Mouse (Mus musculus): ENCODE measurements around the gene Tpbg. TPM values are rescaled to one million over a fixed set of nuclear protein-coding genes. Genes with fewer than 3 reads are reported as not detected.

Tpbg gene
- total and polyA plus RNA-seq, 3 experiments = not detected

DNA sequence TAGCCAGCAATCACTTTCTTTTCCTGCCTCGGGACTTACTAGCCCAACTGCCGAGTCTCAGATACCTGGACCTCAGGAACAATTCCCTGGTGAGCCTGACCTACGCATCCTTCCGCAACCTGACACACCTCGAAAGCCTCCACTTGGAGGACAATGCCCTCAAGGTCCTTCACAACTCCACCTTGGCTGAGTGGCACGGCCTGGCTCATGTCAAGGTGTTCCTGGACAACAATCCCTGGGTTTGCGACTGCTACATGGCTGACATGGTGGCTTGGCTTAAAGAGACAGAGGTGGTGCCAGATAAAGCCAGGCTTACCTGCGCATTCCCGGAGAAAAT lies 2.4 kb downstream of the Tpbg start:
- no peak overlapping the region for H3K27ac ChIP-seq (ENCODE audit: control insufficient read depth, low read depth, low read length)
- H3K9ac ChIP-seq (ENCODE audit: control insufficient read depth, low read depth, low read length, poor library complexity, severe bottlenecking) = no peak overlapping the region
- no peaks in the 10 kb centered on the region for H3K9me3 ChIP-seq (replicated peaks; ENCODE audit: insufficient read depth, low read length)
- TF ChIP-seq ZMIZ1 (IDR thresholded peaks at IDR 0.05; ENCODE audit: low read depth, low read length) (no peak), MYC (IDR thresholded peaks at IDR 0.05; ENCODE audit: low read depth, low read length) (no peak), ZNF384 (IDR thresholded peaks at IDR 0.05; ENCODE audit: low read depth, low read length) (no peak), GABPA (IDR thresholded peaks at IDR 0.05; ENCODE audit: low read depth, low read length) (no peak), MEF2A (IDR thresholded peaks at IDR 0.05; ENCODE audit: extremely low read depth, insufficient replicate concordance, low read depth, low read length, poor library complexity, severe bottlenecking) (no peak), SMC3 (IDR thresholded peaks at IDR 0.05; ENCODE audit: low read depth, low read length) (no peak), RAD21 (IDR thresholded peaks at IDR 0.05; ENCODE audit: low read depth, low read length) (no peak), HCFC1 (IDR thresholded peaks at IDR 0.05; ENCODE audit: low read depth, low read length) (no peak), MXI1 (IDR thresholded peaks at IDR 0.05; ENCODE audit: low read depth, low read length) (no peak), ELF1 (IDR thresholded peaks at IDR 0.05; ENCODE audit: low read depth, low read length) (no peak), USF2 (IDR thresholded peaks at IDR 0.05; ENCODE audit: borderline replicate concordance in 1 of 2, insufficient read depth in 1 of 2, low read depth in 1 of 2, low read length in 2 of 2) (no peak), GATA1 (IDR thresholded peaks at IDR 0.05; ENCODE audit: low read depth, low read length) (no peak), TCF12 (IDR thresholded peaks at IDR 0.05; ENCODE audit: low read depth, low read length) (no peak), MAZ (IDR thresholded peaks at IDR 0.05; ENCODE audit: low read depth, low read length) (no peak), NELFE (IDR thresholded peaks at IDR 0.05; ENCODE audit: low read depth, low read length) (no peak), JUND (IDR thresholded peaks at IDR 0.05; ENCODE audit: low read depth, low read length) (no peak), CTCF (IDR thresholded peaks at IDR 0.05 in 2 of 3, conservative IDR thresholded peaks at IDR 0.05 in 1 of 3; ENCODE audit: control insufficient read depth in 1 of 3, insufficient read depth in 1 of 3, low read depth in 2 of 3, low read length in 3 of 3, poor library complexity in 1 of 3, severe bottlenecking in 1 of 3) (no peak), CHD2 (IDR thresholded peaks at IDR 0.05; ENCODE audit: low read length) (no peak)
- H3K79me2 ChIP-seq (ENCODE audit: control insufficient read depth, insufficient read depth, low read length, poor library complexity) = no peaks in the 10 kb centered on the region
- H3K27me3 ChIP-seq (ENCODE audit: control insufficient read depth in 1 of 2, insufficient read depth in 2 of 2, low read length in 2 of 2) = no peaks in the 10 kb centered on the region; a peak in 1 of 4 replicates
- no peaks in the 10 kb centered on the region for H3K4me1 ChIP-seq (ENCODE audit: control insufficient read depth in 1 of 2, insufficient read depth in 2 of 2, low read length in 2 of 2)
- H3K36me3 ChIP-seq (ENCODE audit: control insufficient read depth in 1 of 2, insufficient read depth in 2 of 2, low read length in 2 of 2) = no peaks in the 10 kb centered on the region
- no peak for DNase-seq (ENCODE audit: low read depth, low spot score)
- no peak overlapping the region for H3K4me3 ChIP-seq (ENCODE audit: control insufficient read depth in 1 of 2, insufficient read depth in 1 of 2, low read depth in 2 of 2, low read length in 2 of 2)

DNA sequence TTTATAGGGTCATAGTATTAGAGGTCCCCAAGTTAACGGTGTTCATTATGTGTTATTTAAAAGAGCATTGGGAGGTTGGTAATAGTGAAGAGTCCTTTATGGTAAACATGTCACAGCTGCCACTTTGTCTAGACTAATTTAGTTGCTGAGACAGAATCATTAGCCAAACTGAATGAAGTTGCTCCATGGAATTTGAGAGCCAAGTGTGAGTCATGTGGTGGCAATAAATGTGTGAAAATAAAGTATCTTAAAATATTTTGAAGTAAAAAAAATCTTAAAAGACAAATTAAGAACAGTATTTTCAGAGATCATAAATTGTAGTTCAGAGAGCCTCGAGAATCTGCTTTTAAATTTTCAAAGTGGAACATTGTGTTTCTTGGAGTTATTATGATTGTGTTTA lies 4.0 kb downstream of the Tpbg start:
- DNase-seq (ENCODE audit: low read depth, low spot score) = no peak
- Histone ChIP-seq H3K9ac (ENCODE audit: control insufficient read depth, low read depth, low read length, poor library complexity, severe bottlenecking) (no peak overlapping the region), H3K27ac (ENCODE audit: control insufficient read depth, low read depth, low read length) (no peak overlapping the region), H3K36me3 (ENCODE audit: control insufficient read depth in 1 of 2, insufficient read depth in 2 of 2, low read length in 2 of 2) (no peaks in the 10 kb centered on the region), H3K4me1 (ENCODE audit: control insufficient read depth in 1 of 2, insufficient read depth in 2 of 2, low read length in 2 of 2) (no peaks in the 10 kb centered on the region), H3K79me2 (ENCODE audit: control insufficient read depth, insufficient read depth, low read length, poor library complexity) (no peaks in the 10 kb centered on the region), H3K9me3 (replicated peaks; ENCODE audit: insufficient read depth, low read length) (no peaks in the 10 kb centered on the region), H3K4me3 (ENCODE audit: control insufficient read depth in 1 of 2, insufficient read depth in 1 of 2, low read depth in 2 of 2, low read length in 2 of 2) (no peak overlapping the region), H3K27me3 (ENCODE audit: control insufficient read depth in 1 of 2, insufficient read depth in 2 of 2, low read length in 2 of 2) (no peaks in the 10 kb centered on the region; a peak in 2 of 4 replicates)
- TF ChIP-seq MYB (IDR thresholded peaks at IDR 0.05; ENCODE audit: low read depth, low read length) (no peak), MAZ (IDR thresholded peaks at IDR 0.05; ENCODE audit: low read depth, low read length) (no peak), CHD2 (IDR thresholded peaks at IDR 0.05; ENCODE audit: low read length) (no peak), NELFE (IDR thresholded peaks at IDR 0.05; ENCODE audit: low read depth, low read length) (no peak), GATA1 (IDR thresholded peaks at IDR 0.05; ENCODE audit: low read depth, low read length) (no peak), MEF2A (IDR thresholded peaks at IDR 0.05; ENCODE audit: extremely low read depth, insufficient replicate concordance, low read depth, low read length, poor library complexity, severe bottlenecking) (no peak), POLR2A (IDR thresholded peaks at IDR 0.05; ENCODE audit: control insufficient read depth in 1 of 2, insufficient read depth in 1 of 2, low read depth in 1 of 2, low read length in 2 of 2, poor library complexity in 1 of 2) (no peak), POLR2AphosphoS5 (IDR thresholded peaks at IDR 0.05; ENCODE audit: borderline replicate concordance, low read depth, low read length) (no peak), ZC3H11A (IDR thresholded peaks at IDR 0.05; ENCODE audit: low read depth, low read length) (no peak), USF2 (IDR thresholded peaks at IDR 0.05; ENCODE audit: borderline replicate concordance in 1 of 2, insufficient read depth in 1 of 2, low read depth in 1 of 2, low read length in 2 of 2) (no peak), ZNF384 (IDR thresholded peaks at IDR 0.05; ENCODE audit: low read depth, low read length) (no peak), SIN3A (IDR thresholded peaks at IDR 0.05; ENCODE audit: low read length) (no peak), GABPA (IDR thresholded peaks at IDR 0.05; ENCODE audit: low read depth, low read length) (no peak), RCOR1 (IDR thresholded peaks at IDR 0.05; ENCODE audit: low read depth, low read length) (no peak), JUND (IDR thresholded peaks at IDR 0.05; ENCODE audit: low read depth, low read length) (no peak)
